Mouse (Mus musculus) forebrain, embryonic 11.5 days (tissue): ENCODE measurements around the gene Sun3. TPM values are rescaled to one million over a fixed set of nuclear protein-coding genes. Genes with fewer than 3 reads are reported as not detected.

ENCODE experiments used
- ATAC-seq: fragments of 200-750 bp; cut with Nextera tagmentation; replicated peaks from 2 replicates; pipeline ENCODE4 v1.8.0; 2017; ENCODE audit warnings: moderate TSS enrichment; ENCODE audit not compliant: low FRiP score
- DNase-seq: peaks from one replicate; pipeline ENCODE4 v3.0.0-alpha.2; 2017; ENCODE audit warnings: low spot score
- H3K27ac ChIP-seq: fragments of 300-500 bp; sonication (generic); 2 replicates; pipeline ENCODE4 v1.5.1; 2014; ENCODE audit warnings: low read depth, low read length
- H3K27me3 ChIP-seq: fragments of 300-500 bp; sonication (generic); 2 replicates; pipeline ENCODE4 v1.6.1; 2014; ENCODE audit warnings: mild to moderate bottlenecking, low read length, mixed read lengths; ENCODE audit not compliant: control insufficient read depth, insufficient read depth
- H3K36me3 ChIP-seq: fragments of 300-500 bp; sonication (generic); 2 replicates; pipeline ENCODE4 v1.6.1; 2014; ENCODE audit warnings: mild to moderate bottlenecking, low read length, moderate library complexity, mixed read lengths; ENCODE audit not compliant: control insufficient read depth, insufficient read depth
- H3K4me1 ChIP-seq: fragments of 300-500 bp; sonication (generic); replicated peaks from 2 replicates; pipeline ENCODE4 v1.6.1; 2014; ENCODE audit warnings: low read length, mixed read lengths; ENCODE audit not compliant: control insufficient read depth, insufficient read depth
- H3K4me2 ChIP-seq: fragments of 300-500 bp; sonication (generic); 2 replicates; pipeline ENCODE4 v1.6.1; 2014; ENCODE audit warnings: low read depth, mild to moderate bottlenecking, low read length, moderate library complexity, mixed read lengths; ENCODE audit not compliant: severe bottlenecking
- H3K4me3 ChIP-seq: fragments of 300-500 bp; sonication (generic); 2 replicates; pipeline ENCODE4 v1.5.1; 2014; ENCODE audit warnings: low read depth, low read length
- H3K9ac ChIP-seq: fragments of 300-500 bp; sonication (generic); 2 replicates; pipeline ENCODE4 v1.6.1; 2014; ENCODE audit warnings: low read length
- H3K9me3 ChIP-seq: fragments of 300-500 bp; sonication (generic); 2 replicates; pipeline ENCODE4 v1.6.1; 2016; ENCODE audit warnings: low read length, mixed read lengths; ENCODE audit not compliant: control insufficient read depth
- WGBS: fragments of 180-500 bp; shearing (Covaris S2); extraction: QIAGEN DNeasy Blood & Tissue Kit; methylation state at CpG from one replicate; pipeline ENCODE4 v1.1.7; 2014; 5-methylcytosine and 5-hydroxymethylcytosine counted together
- polyA plus RNA-seq: library from polyadenylated mRNA; unstranded; fragments of >200 nt; fragmentation: Nextera tagmentation; extraction: Ambion mirVana; gene quantifications from 2 replicates; pipeline ENCODE4 v1.2.1, GENCODE M21; 2014

The Sun3 gene
- polyA plus RNA-seq, 1 experiment from 2014 or later, result not detected

- H3K36me3 ChIP-seq, result no peaks in the 10 kb centered on the region
Measured at GRCm38 (mm10) chr11:8970509-8970908, 78.3 kb downstream of the Sun3 start.

GRCm38 (mm10) chr11:8968094-8968493 lies 80.7 kb downstream of the Sun3 start:
- H3K27me3 ChIP-seq, result no peaks in the 10 kb centered on the region
- no peak overlapping the region for H3K27ac ChIP-seq
- H3K36me3 ChIP-seq, result no peaks in the 10 kb centered on the region
- ATAC-seq (no peak), DNase-seq (no peak)
- WGBS, result 92% methylated on average over 7 of the region's 7 CpGs
- H3K4me2 ChIP-seq, result no peak overlapping the region
- H3K4me1 ChIP-seq, result no peaks in the 10 kb centered on the region
- H3K9me3 ChIP-seq, result no peaks in the 10 kb centered on the region
- H3K4me3 ChIP-seq, result no peak overlapping the region
- no peak overlapping the region for H3K9ac ChIP-seq

More at GRCm38 (mm10) chr11:8970509-8970908, 78.3 kb downstream of the Sun3 start:
- H3K9ac ChIP-seq, result no peak overlapping the region
- H3K4me2 ChIP-seq, result no peak overlapping the region
- H3K9me3 ChIP-seq, result no peaks in the 10 kb centered on the region
- no peak overlapping the region for H3K4me3 ChIP-seq
- 84% methylated on average over 9 of the region's 9 CpGs for WGBS
- H3K4me1 ChIP-seq, result no peaks in the 10 kb centered on the region
- no peak overlapping the region for H3K27ac ChIP-seq
- ATAC-seq (no peak), DNase-seq (no peak)
- H3K27me3 ChIP-seq, result no peaks in the 10 kb centered on the region

Other genes starting within 250 kb of the Sun3 start
- 0.16 TPM in 1 of 2 replicates, not detected in the other for gene Pkd1l1, start 75.7 kb downstream of the Sun3 start, polyA plus RNA-seq
- 24.6 and 29.1 TPM in 2 replicates for gene Hus1, start 37.8 kb downstream of the Sun3 start, polyA plus RNA-seq
- 0.32 and 0.52 TPM in 2 replicates for gene Gm11992, start 397 bp downstream of the Sun3 start, polyA plus RNA-seq
- gene Upp1, start 69.1 kb upstream of the Sun3 start, polyA plus RNA-seq, result 2.3 and 5.0 TPM in 2 replicates
- gene Abca13, start 143.0 kb upstream of the Sun3 start, polyA plus RNA-seq, result 0.03 TPM in 1 of 2 replicates, not detected in the other